Mouse (Mus musculus): ENCODE measurements around the gene Rpia.

DNA sequence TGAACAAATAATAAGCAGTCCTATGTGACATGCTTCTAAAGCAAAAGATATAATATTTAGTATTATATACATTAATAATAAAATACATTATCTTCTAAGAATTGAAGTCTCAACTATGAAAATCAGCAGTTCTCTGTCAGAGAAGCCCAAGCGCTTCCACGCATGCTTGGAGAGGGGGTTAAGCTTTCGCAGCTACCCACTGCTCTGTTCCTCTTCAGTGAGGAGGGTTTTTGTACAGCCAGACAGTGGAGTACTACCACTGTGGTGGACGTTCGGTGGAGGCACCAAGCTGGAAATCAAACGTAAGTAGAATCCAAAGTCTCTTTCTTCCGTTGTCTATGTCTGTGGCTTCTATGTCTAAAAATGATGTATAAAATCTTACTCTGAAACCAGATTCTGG, 69.7 kb downstream of the Rpia start:
- no peak for TF ChIP-seq GATA1 (IDR thresholded peaks at IDR 0.05; ENCODE audit: borderline replicate concordance, low read length)
- TF ChIP-seq FLI1 (IDR thresholded peaks at IDR 0.05; ENCODE audit: low read length), result no peak

Measured in megakaryocyte, embryonic 14.5 days (primary cell).